23 mouse cellular contexts compared by ENCODE assay signal in genomic region chr8:46433656-46434055, GRCm38 (mm10).
"Had no signal": no experiment of that assay in that cellular context is flagged by ENCODE, and none has a peak within 500 bp of the region (broad histone marks: within the 10 kb centered on the region; RNA-seq: fewer than 3 reads in every experiment).

No protein-coding gene starts in this region.

- H3K9ac ChIP-seq: lung, embryonic 15.5 days; midbrain, embryonic 13.5 days; midbrain, embryonic 15.5 days; neural tube, embryonic 13.5 days; neural tube, embryonic 15.5 days; stomach, embryonic 15.5 days had no signal

- H3K27me3 ChIP-seq: lung, embryonic 15.5 days; midbrain, embryonic 13.5 days; midbrain, embryonic 15.5 days; neural tube, embryonic 13.5 days; neural tube, embryonic 15.5 days; stomach, embryonic 15.5 days had no signal

- H3K36me3 ChIP-seq: lung, embryonic 15.5 days; midbrain, embryonic 13.5 days; midbrain, embryonic 15.5 days; neural tube, embryonic 13.5 days; neural tube, embryonic 15.5 days; stomach, embryonic 15.5 days had no signal

- H3K27ac ChIP-seq: lung, embryonic 15.5 days; macrophage; midbrain, embryonic 13.5 days; midbrain, embryonic 15.5 days; neural tube, embryonic 13.5 days; neural tube, embryonic 15.5 days; stomach, embryonic 15.5 days; stomach, postnatal 0 days had no signal

- H3K4me1 ChIP-seq: lung, embryonic 15.5 days; midbrain, embryonic 13.5 days; midbrain, embryonic 15.5 days; neural tube, embryonic 13.5 days; neural tube, embryonic 15.5 days; stomach, embryonic 15.5 days had no signal

- DNase-seq: lung, adult 2 months; lung, postnatal 14 days; lung, postnatal 36 days; retina, postnatal 1 day; right cerebral cortex, adult 18-20 months; right cerebral cortex, postnatal 25 days; right cerebral cortex, postnatal 4 days; spleen, adult 18-20 months; thymus, adult 2 months; thymus, postnatal 25 days; thymus, postnatal 4 days had no signal

- H3K9me3 ChIP-seq: lung, embryonic 15.5 days; midbrain, embryonic 13.5 days; midbrain, embryonic 15.5 days; neural tube, embryonic 13.5 days; neural tube, embryonic 15.5 days; stomach, embryonic 15.5 days had no signal

- H3K4me3 ChIP-seq: lung, embryonic 15.5 days; megakaryocyte, embryonic 14.5 days; midbrain, embryonic 13.5 days; midbrain, embryonic 15.5 days; myocyte; neural tube, embryonic 13.5 days; neural tube, embryonic 15.5 days; stomach, embryonic 15.5 days had no signal

- ATAC-seq: lung, postnatal 0 days; midbrain, embryonic 13.5 days; midbrain, embryonic 15.5 days had no signal

- H3K4me2 ChIP-seq: lung, embryonic 15.5 days; midbrain, embryonic 11.5 days; midbrain, embryonic 13.5 days; midbrain, embryonic 15.5 days; neural tube, embryonic 13.5 days; neural tube, embryonic 15.5 days; stomach, embryonic 15.5 days had no signal
